In the genomic region with DNA sequence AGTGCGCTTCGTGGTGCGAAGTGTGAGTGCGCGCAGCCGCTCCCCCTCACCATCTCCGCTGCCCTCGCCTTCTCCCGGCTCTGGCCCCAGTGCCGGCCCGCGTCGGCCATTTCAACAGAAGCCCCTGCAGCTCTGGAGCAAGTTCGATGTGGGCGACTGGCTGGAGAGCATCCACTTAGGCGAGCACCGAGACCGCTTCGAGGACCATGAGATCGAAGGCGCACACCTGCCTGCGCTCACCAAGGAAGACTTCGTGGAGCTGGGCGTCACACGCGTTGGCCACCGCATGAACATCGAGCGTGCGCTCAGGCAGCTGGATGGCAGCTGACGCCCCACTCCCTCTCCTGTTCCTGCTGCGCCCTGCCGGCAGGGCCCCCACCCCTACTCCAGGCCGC, we compare ENCODE assay signal across 7 mouse cellular contexts. TPM values are rescaled to one million over a fixed set of nuclear protein-coding genes. Genes with fewer than 3 reads are reported as not detected.
DNase-seq lines count a peak whose midpoint lies in the region; ATAC-seq lines count a peak whose summit lies in the region.

No protein-coding gene starts in this region.

- no peak overlapping the region for H3K27ac ChIP-seq in kidney, embryonic 16.5 days (ENCODE audit: low read length)
- H3K27ac ChIP-seq in embryonic facial prominence, embryonic 12.5 days = no peak overlapping the region
- H3K27ac ChIP-seq in hindbrain, embryonic 15.5 days (replicated peaks) = no peak overlapping the region
- H3K27ac ChIP-seq in neural tube, embryonic 11.5 days (ENCODE audit: low read depth, low read length) = no peak overlapping the region

- DNase-seq in kidney, postnatal 14 days = no peak
- DNase-seq in neural tube, embryonic 11.5 days (ENCODE audit: low spot score) = no peak
- DNase-seq in frontal cortex, postnatal 14 days (ENCODE audit: low spot score in 2 of 2) = no peak
- no peak for DNase-seq in T-cell, adult 2 months (ENCODE audit: low spot score)

- WGBS in kidney, embryonic 16.5 days = 8% methylated on average over 33 of the region's 34 CpGs
- WGBS in embryonic facial prominence, embryonic 12.5 days = 3% methylated on average over 34 of the region's 34 CpGs
- 11% methylated on average over 33 of the region's 34 CpGs for WGBS in hindbrain, embryonic 15.5 days
- 5% methylated on average over 34 of the region's 34 CpGs for WGBS in neural tube, embryonic 11.5 days

- H3K9ac ChIP-seq in kidney, embryonic 16.5 days (replicated peaks; ENCODE audit: low read length) = no peak overlapping the region
- H3K9ac ChIP-seq in embryonic facial prominence, embryonic 12.5 days = no peak overlapping the region
- H3K9ac ChIP-seq in hindbrain, embryonic 15.5 days = no peak overlapping the region
- H3K9ac ChIP-seq in neural tube, embryonic 11.5 days (ENCODE audit: low read length) = no peak overlapping the region

- H3K4me2 ChIP-seq in kidney, embryonic 16.5 days (replicated peaks; ENCODE audit: low read depth, low read length) = peak overlapping the region; percentile 54
- peak overlapping the region; percentile 51 for H3K4me2 ChIP-seq in embryonic facial prominence, embryonic 12.5 days (replicated peaks)
- H3K4me2 ChIP-seq in hindbrain, embryonic 15.5 days = peak overlapping the region; percentile 44
- H3K4me2 ChIP-seq in neural tube, embryonic 11.5 days (ENCODE audit: low read depth) = peak overlapping the region; percentile 35

- H3K27me3 ChIP-seq in kidney, embryonic 16.5 days (ENCODE audit: insufficient read depth, low read length) = peaks cover 33% of the 10 kb centered on the region
- peaks cover 48% of the 10 kb centered on the region for H3K27me3 ChIP-seq in embryonic facial prominence, embryonic 12.5 days
- H3K27me3 ChIP-seq in hindbrain, embryonic 15.5 days = peaks cover 30% of the 10 kb centered on the region
- H3K27me3 ChIP-seq in neural tube, embryonic 11.5 days (ENCODE audit: control insufficient read depth, insufficient read depth, low read length) = peaks cover 36% of the 10 kb centered on the region

- H3K9me3 ChIP-seq in kidney, embryonic 16.5 days (ENCODE audit: low read length) = no peaks in the 10 kb centered on the region
- H3K9me3 ChIP-seq in embryonic facial prominence, embryonic 12.5 days = no peaks in the 10 kb centered on the region
- no peaks in the 10 kb centered on the region for H3K9me3 ChIP-seq in hindbrain, embryonic 15.5 days
- no peaks in the 10 kb centered on the region for H3K9me3 ChIP-seq in neural tube, embryonic 11.5 days (ENCODE audit: control insufficient read depth, low read length)

- H3K36me3 ChIP-seq in kidney, embryonic 16.5 days (ENCODE audit: insufficient read depth, low read length) = no peaks in the 10 kb centered on the region
- no peaks in the 10 kb centered on the region for H3K36me3 ChIP-seq in embryonic facial prominence, embryonic 12.5 days
- no peaks in the 10 kb centered on the region for H3K36me3 ChIP-seq in hindbrain, embryonic 15.5 days
- no peaks in the 10 kb centered on the region for H3K36me3 ChIP-seq in neural tube, embryonic 11.5 days (ENCODE audit: control insufficient read depth, insufficient read depth, low read length)

- peaks cover 25% of the 10 kb centered on the region for H3K4me1 ChIP-seq in kidney, embryonic 16.5 days (ENCODE audit: insufficient read depth, low read length)
- peaks cover 18% of the 10 kb centered on the region for H3K4me1 ChIP-seq in embryonic facial prominence, embryonic 12.5 days
- peaks cover 23% of the 10 kb centered on the region for H3K4me1 ChIP-seq in hindbrain, embryonic 15.5 days (replicated peaks)
- peaks cover 7% of the 10 kb centered on the region for H3K4me1 ChIP-seq in neural tube, embryonic 11.5 days (ENCODE audit: control insufficient read depth, insufficient read depth, low read length)

- no peak for ATAC-seq in kidney, embryonic 16.5 days (ENCODE audit: low FRiP score, low TSS enrichment)
- ATAC-seq in embryonic facial prominence, embryonic 12.5 days (ENCODE audit: insufficient number of reproducible peaks, insufficient read depth, low FRiP score, low TSS enrichment) = no peak
- no peak for ATAC-seq in hindbrain, embryonic 15.5 days (ENCODE audit: low FRiP score, low read depth)
- peak; percentile 11; the same call in 1 of the 2 replicates for ATAC-seq in neural tube, embryonic 11.5 days (ENCODE audit: insufficient read depth, low FRiP score, low TSS enrichment)

- H3K4me3 ChIP-seq in kidney, embryonic 16.5 days (ENCODE audit: low read length) = peak overlapping the region; percentile 33
- peak overlapping the region; percentile 29 for H3K4me3 ChIP-seq in embryonic facial prominence, embryonic 12.5 days
- peak overlapping the region; percentile 8; the same call in 1 of the 2 replicates for H3K4me3 ChIP-seq in hindbrain, embryonic 15.5 days
- peak overlapping the region; percentile 25 for H3K4me3 ChIP-seq in neural tube, embryonic 11.5 days (ENCODE audit: low read depth, low read length)

RNA-seq across cellular contexts. Expression of a gene that starts 10.1 kb away (rescaled TPM):
- polyA plus RNA-seq in kidney, embryonic 16.5 days (2015; fragmentation: Nextera tagmentation; extraction: Ambion mirVana) = 0.15 TPM in 1 of 2 replicates, not detected in the other
- 0.23 and 0.41 TPM in 2 replicates for polyA plus RNA-seq in embryonic facial prominence, embryonic 12.5 days (2016; fragmentation: Nextera tagmentation; extraction: Ambion mirVana)
- polyA plus RNA-seq in hindbrain, embryonic 15.5 days (2015; fragmentation: Nextera tagmentation; extraction: Ambion mirVana) = 1.4 and 1.5 TPM in 2 replicates
- 0.40 TPM in 1 of 2 replicates, not detected in the other for polyA plus RNA-seq in neural tube, embryonic 11.5 days (2014; fragmentation: Nextera tagmentation; extraction: Ambion mirVana)

RNA-seq across cellular contexts. Expression of a gene that starts 33.7 kb away (rescaled TPM):
- 56.1 and 59.5 TPM in 2 replicates for polyA plus RNA-seq in kidney, embryonic 16.5 days (2015; fragmentation: Nextera tagmentation; extraction: Ambion mirVana)
- polyA plus RNA-seq in embryonic facial prominence, embryonic 12.5 days (2016; fragmentation: Nextera tagmentation; extraction: Ambion mirVana) = 51.4 and 52.0 TPM in 2 replicates
- polyA plus RNA-seq in hindbrain, embryonic 15.5 days (2015; fragmentation: Nextera tagmentation; extraction: Ambion mirVana) = 74.3 and 86.2 TPM in 2 replicates
- 96.7 and 104 TPM in 2 replicates for polyA plus RNA-seq in neural tube, embryonic 11.5 days (2014; fragmentation: Nextera tagmentation; extraction: Ambion mirVana)

RNA-seq across cellular contexts. Expression of a gene that starts 58.6 kb away (rescaled TPM):
- 1.8 and 2.9 TPM in 2 replicates for polyA plus RNA-seq in kidney, embryonic 16.5 days (2015; fragmentation: Nextera tagmentation; extraction: Ambion mirVana)
- 3.0 and 4.7 TPM in 2 replicates for polyA plus RNA-seq in embryonic facial prominence, embryonic 12.5 days (2016; fragmentation: Nextera tagmentation; extraction: Ambion mirVana)
- 9.6 and 11.2 TPM in 2 replicates for polyA plus RNA-seq in hindbrain, embryonic 15.5 days (2015; fragmentation: Nextera tagmentation; extraction: Ambion mirVana)
- polyA plus RNA-seq in neural tube, embryonic 11.5 days (2014; fragmentation: Nextera tagmentation; extraction: Ambion mirVana) = 2.7 and 3.0 TPM in 2 replicates
